Mouse (Mus musculus) CH12.LX (cell line): ENCODE data around the gene Psmd2. TPM values are rescaled to one million over a fixed set of nuclear protein-coding genes. Genes with fewer than 3 reads are reported as not detected.
A peak's percentile ranks its signal among the peaks of the same experiment; 100 is the strongest.

Source experiments
- DNase-seq: peaks from one replicate; pipeline ENCODE4 v3.0.0-alpha.2; 2013; ENCODE audit errors: extremely low read depth
- H3K27ac ChIP-seq: 2 replicates; pipeline ENCODE4 v1.5.1; 2012; ENCODE audit warnings: low read depth, mild to moderate bottlenecking, control low read depth, moderate library complexity; ENCODE audit not compliant: insufficient read depth
- H3K27me3 ChIP-seq: replicated peaks from 2 replicates; pipeline ENCODE3; 2012; ENCODE audit warnings: inconsistent platforms
- H3K36me3 ChIP-seq, 2 experiments: replicated peaks in 1 of 2; 2 replicates each; pipeline versions ENCODE3 to v1.6.1; 2012; ENCODE audit warnings: inconsistent platforms in 1 of 2, low read length in 1 of 2, mild to moderate bottlenecking in 1 of 2, mixed read lengths in 1 of 2, moderate library complexity in 1 of 2; ENCODE audit not compliant: control insufficient read depth in 1 of 2, insufficient read depth in 1 of 2
- H3K4me1 ChIP-seq, 2 experiments: 2 replicates each; pipeline ENCODE4 v1.6.1; 2012; ENCODE audit warnings: inconsistent platforms in 1 of 2, moderate library complexity in 1 of 2; ENCODE audit not compliant: insufficient read depth in 2 of 2, control insufficient read depth in 1 of 2
- H3K4me2 ChIP-seq: 2 replicates; pipeline ENCODE4 v1.6.1; 2012; ENCODE audit warnings: low read depth, mild to moderate bottlenecking, control low read depth; ENCODE audit not compliant: poor library complexity, insufficient read depth, severe bottlenecking
- H3K4me3 ChIP-seq, 3 experiments: fragments of 150-350 bp in 1 of 3; sonication (generic) in 1 of 3; replicated peaks in 1 of 3; 2 replicates each; pipeline versions ENCODE3 to v1.5.1; 2011 to 2012; ENCODE audit warnings: low read depth in 2 of 3, low read length in 2 of 3, mild to moderate bottlenecking in 2 of 3, moderate library complexity in 2 of 3, control low read depth in 1 of 3, improper control_type of control experiment in 1 of 3, inconsistent platforms in 1 of 3, mixed read lengths in 1 of 3; ENCODE audit not compliant: poor library complexity in 1 of 3
- H3K79me2 ChIP-seq: replicated peaks from 2 replicates; pipeline ENCODE4 v1.6.1; 2012; ENCODE audit warnings: mild to moderate bottlenecking, moderate library complexity; ENCODE audit not compliant: control insufficient read depth, poor library complexity, insufficient read depth, severe bottlenecking; ENCODE audit errors: extremely low read depth
- H3K9ac ChIP-seq: 2 replicates; pipeline ENCODE4 v1.6.1; 2012; ENCODE audit warnings: low read depth, mild to moderate bottlenecking, control low read depth, moderate library complexity; ENCODE audit not compliant: insufficient read depth
- H3K9me3 ChIP-seq: replicated peaks from 2 replicates; pipeline ENCODE3; 2012; ENCODE audit warnings: low read length, inconsistent platforms, mixed read lengths
- BHLHE40 ChIP-seq: IDR thresholded peaks from 2 replicates; pipeline ENCODE4 v1.6.1; 2011; ENCODE audit warnings: mild to moderate bottlenecking, low read depth, low read length, improper control_type of control experiment
- CTCF ChIP-seq, 2 experiments: IDR thresholded peaks in 1 of 2; conservative IDR thresholded peaks in 1 of 2; 2 replicates each; pipeline ENCODE4 v1.5.1; 2011 to 2012; ENCODE audit warnings: low read depth in 2 of 2, low read length in 2 of 2, improper control_type of control experiment in 1 of 2, inconsistent platforms in 1 of 2, mild to moderate bottlenecking in 1 of 2, moderate library complexity in 1 of 2
- E2F4 ChIP-seq: IDR thresholded peaks from 2 replicates; pipeline ENCODE4 v1.6.1; 2011; ENCODE audit warnings: low read depth, low read length, improper control_type of control experiment; ENCODE audit not compliant: insufficient replicate concordance
- ETS1 ChIP-seq: conservative IDR thresholded peaks from 2 replicates; pipeline ENCODE4 v1.6.1; 2012; ENCODE audit warnings: low read depth, mild to moderate bottlenecking, inconsistent platforms, low read length, improper control_type of control experiment, moderate library complexity
- GABPA ChIP-seq: IDR thresholded peaks from 2 replicates; pipeline ENCODE4 v1.6.1; 2012; ENCODE audit warnings: low read depth, low read length, improper control_type of control experiment, inconsistent platforms; ENCODE audit not compliant: insufficient replicate concordance
- JUN ChIP-seq: IDR thresholded peaks from 2 replicates; pipeline ENCODE4 v1.6.1; 2011; ENCODE audit warnings: low read depth, mild to moderate bottlenecking, low read length, improper control_type of control experiment, moderate library complexity; ENCODE audit not compliant: insufficient read depth
- JUND ChIP-seq: conservative IDR thresholded peaks from 2 replicates; pipeline ENCODE4 v1.6.1; 2011; ENCODE audit warnings: low read depth, low read length, improper control_type of control experiment
- MAFK ChIP-seq: IDR thresholded peaks from 2 replicates; pipeline ENCODE4 v1.6.1; 2011; ENCODE audit warnings: low read length, improper control_type of control experiment; ENCODE audit not compliant: insufficient replicate concordance
- MAX ChIP-seq: IDR thresholded peaks from 2 replicates; pipeline ENCODE4 v1.6.1; 2011; ENCODE audit warnings: low read length, improper control_type of control experiment
- MAZ ChIP-seq: IDR thresholded peaks from 2 replicates; pipeline ENCODE4 v1.6.1; 2012; ENCODE audit warnings: low read depth, mild to moderate bottlenecking, inconsistent platforms, low read length, improper control_type of control experiment, moderate library complexity
- MEF2A ChIP-seq: IDR thresholded peaks from 2 replicates; pipeline ENCODE4 v1.6.1; 2014; ENCODE audit warnings: low read depth, mild to moderate bottlenecking, inconsistent platforms, low read length, improper control_type of control experiment, borderline replicate concordance
- MXI1 ChIP-seq: IDR thresholded peaks from 2 replicates; pipeline ENCODE4 v1.6.1; 2011; ENCODE audit warnings: mild to moderate bottlenecking, low read depth, low read length, improper control_type of control experiment
- NRF1 ChIP-seq: IDR thresholded peaks from 2 replicates; pipeline ENCODE4 v1.6.1; 2014; ENCODE audit warnings: low read depth, mild to moderate bottlenecking, inconsistent platforms, low read length, improper control_type of control experiment, moderate library complexity
- PAX5 ChIP-seq: IDR thresholded peaks from 2 replicates; pipeline ENCODE4 v1.6.1; 2012; ENCODE audit warnings: low read length, inconsistent platforms, mixed read lengths
- POLR2AphosphoS2 ChIP-seq: IDR thresholded peaks from 2 replicates; pipeline ENCODE4 v1.6.1; 2011; ENCODE audit warnings: low read depth, low read length, improper control_type of control experiment
- RCOR1 ChIP-seq: conservative IDR thresholded peaks from 2 replicates; pipeline ENCODE4 v1.6.1; 2012; ENCODE audit warnings: low read depth, mild to moderate bottlenecking, inconsistent platforms, low read length, improper control_type of control experiment
- SMC3 ChIP-seq: IDR thresholded peaks from 2 replicates; pipeline ENCODE4 v1.6.1; 2011; ENCODE audit warnings: low read depth, low read length, improper control_type of control experiment
- TBP ChIP-seq: conservative IDR thresholded peaks from 2 replicates; pipeline ENCODE4 v1.6.1; 2011; ENCODE audit warnings: low read depth, low read length, improper control_type of control experiment
- TCF12 ChIP-seq: IDR thresholded peaks from 2 replicates; pipeline ENCODE4 v1.6.1; 2014; ENCODE audit warnings: low read depth, mild to moderate bottlenecking, inconsistent platforms, low read length, improper control_type of control experiment
- UBTF ChIP-seq: IDR thresholded peaks from 2 replicates; pipeline ENCODE4 v1.6.1; 2012; ENCODE audit warnings: low read depth, mild to moderate bottlenecking, inconsistent platforms, low read length, improper control_type of control experiment, moderate library complexity
- USF1 ChIP-seq: IDR thresholded peaks from 2 replicates; pipeline ENCODE4 v1.6.1; 2014; ENCODE audit warnings: low read depth, mild to moderate bottlenecking, inconsistent platforms, low read length, improper control_type of control experiment
- USF2 ChIP-seq: conservative IDR thresholded peaks from 2 replicates; pipeline ENCODE4 v1.6.1; 2011; ENCODE audit warnings: low read depth, low read length, improper control_type of control experiment
- ZC3H11A ChIP-seq: IDR thresholded peaks from 2 replicates; pipeline ENCODE4 v1.6.1; 2012; ENCODE audit warnings: low read depth, mild to moderate bottlenecking, inconsistent platforms, low read length, improper control_type of control experiment
- ZKSCAN1 ChIP-seq: IDR thresholded peaks from 2 replicates; pipeline ENCODE4 v1.6.1; 2012; ENCODE audit warnings: low read depth, inconsistent platforms, low read length, improper control_type of control experiment, borderline replicate concordance
- ZMIZ1 ChIP-seq: IDR thresholded peaks from 2 replicates; pipeline ENCODE4 v1.6.1; 2012; ENCODE audit warnings: low read depth, mild to moderate bottlenecking, inconsistent platforms, low read length, improper control_type of control experiment
- dilution Hi-C: fragments of 300-500 bp; cut with MboI; formaldehyde crosslinking; loops from 2 replicates; pipeline ENCODE4 v1.14.3; 2020; ENCODE audit warnings: low sequenced_read_pairs; ENCODE audit not compliant: extremely low pct_unique_long_range_greater_than_20kb, extremely low pct_ligation_motif_present
- in situ Hi-C: fragments of 300-500 bp; cut with MboI; formaldehyde crosslinking; loops from 3 replicates; pipeline ENCODE4 v1.14.3; 2019; ENCODE audit warnings: low sequenced_read_pairs, low pct_ligation_motif_present, low pct_unique_long_range_greater_than_20kb, mixed read lengths
- polyA plus RNA-seq: library from polyadenylated mRNA; unstranded; fragments of >175 nt; gene quantifications from 2 replicates; pipeline ENCODE4 v1.2.1, GENCODE M21; 2012; ENCODE audit warnings: low read depth; ENCODE audit not compliant: insufficient read length
- total RNA-seq, 2 experiments: library from RNA; depleted of rRNA; stranded (reverse); fragments of 300-350 nt in 1 of 2; fragments of >200 nt in 1 of 2; gene quantifications; 2 replicates each; pipeline ENCODE4 v1.2.3; 2012 to 2014

Gene Psmd2
- total and polyA plus RNA-seq, 3 experiments: 273 to 528 (median 340) TPM

DNA sequence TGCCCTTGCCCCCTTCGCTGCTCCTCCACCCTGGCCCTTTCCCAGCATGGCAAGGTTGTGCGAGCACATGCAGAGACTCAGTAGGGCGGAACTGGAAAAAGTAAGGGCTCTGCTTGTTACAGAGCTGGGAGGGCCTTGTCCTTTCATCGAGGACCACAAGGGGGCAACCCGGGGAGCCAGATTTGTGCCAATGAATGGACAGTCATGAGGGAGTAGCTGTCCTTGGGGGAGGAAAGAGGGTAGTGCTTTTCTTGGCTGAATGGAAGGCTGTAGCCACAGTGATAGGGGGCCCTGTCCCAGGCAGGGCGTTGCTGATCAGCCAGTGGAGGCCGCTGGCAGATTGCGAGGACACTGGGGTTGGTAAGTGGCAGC, 51.1 kb downstream of the Psmd2 start (continued):
- no peak for TF ChIP-seq JUN
- peak; percentile 43; the same call in 1 of the 2 replicates for TF ChIP-seq MXI1
- no peak for TF ChIP-seq USF1
- no peak for TF ChIP-seq UBTF

DNA sequence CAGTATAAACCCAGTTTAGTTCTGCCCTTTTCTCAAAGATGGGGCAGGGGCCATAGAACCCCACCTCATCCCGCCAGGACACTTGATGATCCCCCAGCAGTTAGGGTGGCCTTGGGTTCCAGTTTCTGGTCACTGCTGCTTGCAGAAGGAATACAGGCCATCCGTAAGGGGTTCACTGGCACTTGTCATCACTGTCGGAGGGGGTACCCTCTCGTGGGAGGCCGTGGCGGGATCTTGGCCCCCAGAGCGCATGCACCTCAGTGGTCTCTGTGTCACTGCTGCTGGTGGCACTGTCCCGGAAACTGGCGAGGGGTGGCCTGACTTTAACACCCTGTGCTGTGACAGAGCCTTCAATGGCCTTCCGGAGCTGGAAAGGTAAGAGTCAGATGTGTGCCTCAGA, 51.6 kb downstream of the Psmd2 start:
- peaks cover 13 to 58% of the 10 kb centered on the region in 2 experiments for H3K4me1 ChIP-seq
- H3K9ac ChIP-seq: no peak overlapping the region
- H3K9me3 ChIP-seq: no peaks in the 10 kb centered on the region
- in situ Hi-C loops: no loop called here
- H3K4me3 ChIP-seq: no peak overlapping the region
- DNase-seq: no peak
- peak overlapping the region; percentile 5; the same call in 1 of the 2 replicates for H3K27ac ChIP-seq
- H3K36me3 ChIP-seq: peaks cover 0 to 27% of the 10 kb centered on the region in 2 experiments
- no peak overlapping the region for H3K4me2 ChIP-seq
- H3K79me2 ChIP-seq: no peaks in the 10 kb centered on the region
- dilution Hi-C loops: no loop called here
- TF ChIP-seq TCF12 (no peak), JUND (no peak), RCOR1 (no peak), ETS1 (no peak), POLR2AphosphoS2 (no peak), JUN (no peak), GABPA (no peak), ZMIZ1 (no peak)
- TF ChIP-seq, all 38 proteins: peak for 0
- H3K27me3 ChIP-seq: no peaks in the 10 kb centered on the region

DNA sequence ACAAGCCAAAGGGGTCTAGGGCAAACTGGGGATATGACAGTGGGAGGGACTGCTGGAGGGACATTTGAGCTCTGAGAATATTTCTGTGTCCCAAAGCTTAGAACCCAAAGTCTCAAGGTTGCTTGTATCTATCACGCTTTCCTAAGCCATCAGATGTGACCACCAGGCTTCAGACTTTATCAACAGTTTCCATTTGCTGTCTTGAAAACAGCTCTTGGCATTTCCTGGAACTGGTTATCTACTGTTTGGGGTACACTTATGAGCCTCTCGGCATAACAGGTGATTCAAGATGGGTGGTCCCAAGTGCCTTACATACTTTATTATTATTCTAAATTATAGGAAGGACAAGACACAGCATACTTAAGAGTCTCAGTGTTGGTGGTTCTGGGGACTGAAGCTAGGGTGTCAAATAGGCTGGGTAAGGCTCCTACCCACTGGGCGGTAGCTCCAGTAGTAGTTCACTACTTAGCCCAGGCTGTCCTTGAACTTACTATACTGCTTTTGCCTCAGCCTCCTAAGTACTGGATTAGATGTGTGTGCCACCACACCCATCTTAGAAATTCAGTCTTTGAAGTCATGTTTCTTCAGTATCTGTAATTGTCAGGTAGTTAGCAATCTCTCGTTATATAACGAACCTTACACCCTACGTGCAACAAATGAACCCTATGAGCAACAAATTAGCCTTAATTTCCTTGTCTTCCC, 52.4 kb downstream of the Psmd2 start:
- H3K4me3 ChIP-seq: no peak overlapping the region
- TF ChIP-seq BHLHE40 (no peak), PAX5 (no peak), SMC3 (no peak), MEF2A (no peak), ZC3H11A (no peak), TBP (no peak), USF2 (no peak), MAX (no peak), JUND (no peak), UBTF (no peak), E2F4 (no peak), ZKSCAN1 (no peak), CTCF (conservative IDR thresholded peaks at IDR 0.05 in 1 of 2, IDR thresholded peaks at IDR 0.05 in 1 of 2; ENCODE audit: low read depth in 2 of 2, low read length in 2 of 2) (no peak), MAZ (no peak), RCOR1 (no peak), JUN (no peak), MAFK (no peak), NRF1 (no peak), MXI1 (no peak)
- TF ChIP-seq, all 38 proteins: peak for 0
- H3K27ac ChIP-seq: no peak overlapping the region
- peaks cover 13 to 58% of the 10 kb centered on the region in 2 experiments for H3K4me1 ChIP-seq
- H3K36me3 ChIP-seq: peaks cover 0 to 25% of the 10 kb centered on the region in 2 experiments
- H3K4me2 ChIP-seq: no peak overlapping the region
- no peak for DNase-seq
- no peaks in the 10 kb centered on the region for H3K27me3 ChIP-seq
- in situ Hi-C loops (no loop called here), dilution Hi-C loops (no loop called here)
- H3K79me2 ChIP-seq: no peaks in the 10 kb centered on the region
- H3K9ac ChIP-seq: no peak overlapping the region
- H3K9me3 ChIP-seq: no peaks in the 10 kb centered on the region
